Mouse (Mus musculus) embryo, embryonic 11.5 days (tissue): Measurements from ENCODE around the gene Pspn.

Source experiments
- DNase-seq: peaks from one replicate; pipeline ENCODE4 v3.0.0-alpha.2; 2012; ENCODE audit warnings: low read depth, low spot score

Gene Pspn

GRCm38 (mm10) chr17:56999968-57000609 lies at the start of gene Pspn:
TSS of gene Pspn (minus strand) at chr17:57000018.
- no peak for DNase-seq

GRCm38 (mm10) chr17:57048816-57049215 lies 49.0 kb upstream of the Pspn start:
- no peak for DNase-seq

- no peak for DNase-seq
Measured at GRCm38 (mm10) chr17:57047406-57047805, 47.6 kb upstream of the Pspn start.

- no peak for DNase-seq
Measured at GRCm38 (mm10) chr17:57041554-57041953, 41.7 kb upstream of the Pspn start, which contains the start of gene Slc25a41. TSS of gene Slc25a41 (minus strand) at chr17:57041654.

GRCm38 (mm10) chr17:57038978-57039377 lies 39.2 kb upstream of the Pspn start:
- DNase-seq: no peak

- DNase-seq: no peak
Measured at GRCm38 (mm10) chr17:57032854-57033253, 33.0 kb upstream of the Pspn start.

GRCm38 (mm10) chr17:57031661-57032420 lies 32.0 kb upstream of the Pspn start:
- DNase-seq: peak; percentile 100

- peak; percentile 34 for DNase-seq
Measured at GRCm38 (mm10) chr17:57030931-57031660, 31.3 kb upstream of the Pspn start, which contains the start of gene Khsrp. TSS of gene Khsrp (minus strand) at chr17:57031522.

- no peak for DNase-seq
Measured at GRCm38 (mm10) chr17:57029691-57030090, 29.9 kb upstream of the Pspn start.

GRCm38 (mm10) chr17:57027471-57027870 lies 27.7 kb upstream of the Pspn start:
- DNase-seq: no peak

GRCm38 (mm10) chr17:57020960-57021359 lies 21.1 kb upstream of the Pspn start:
- DNase-seq: no peak

- no peak for DNase-seq
Measured at GRCm38 (mm10) chr17:57019693-57020092, 19.9 kb upstream of the Pspn start.

GRCm38 (mm10) chr17:57012245-57012795 lies 12.5 kb upstream of the Pspn start:
- no peak for DNase-seq

- peak; percentile 100 for DNase-seq
Measured at GRCm38 (mm10) chr17:57011236-57012141, 11.7 kb upstream of the Pspn start, which contains the start of the genes Gtf2f1 and Gm17949. TSS of gene Gtf2f1 (minus strand) at chr17:57011288. TSS of gene Gm17949 (plus strand) at chr17:57011469.

- DNase-seq: no peak
Measured at GRCm38 (mm10) chr17:57010911-57011235, 11.1 kb upstream of the Pspn start.

GRCm38 (mm10) chr17:57007137-57007905 lies 7.5 kb upstream of the Pspn start:
- no peak for DNase-seq

GRCm38 (mm10) chr17:57003994-57004393 lies 4.2 kb upstream of the Pspn start:
- DNase-seq: no peak

- no peak for DNase-seq
Measured at GRCm38 (mm10) chr17:57001228-57001627, 1.4 kb upstream of the Pspn start.

- DNase-seq: no peak
Measured at GRCm38 (mm10) chr17:56999414-56999813, 404 bp downstream of the Pspn start.

GRCm38 (mm10) chr17:56997029-56997667 lies 2.7 kb downstream of the Pspn start, which contains the start of gene Alkbh7:
TSS of gene Alkbh7 (plus strand) at chr17:56997339.
- peak; percentile 91 for DNase-seq
